Mouse (Mus musculus) cerebellum, adult 18-20 months (tissue): Measurements from ENCODE around the gene Tm4sf4.

Experiments
- DNase-seq, 2 experiments: peaks; one replicate each; pipeline ENCODE4 v3.0.0; 2021

Gene Tm4sf4

DNA sequence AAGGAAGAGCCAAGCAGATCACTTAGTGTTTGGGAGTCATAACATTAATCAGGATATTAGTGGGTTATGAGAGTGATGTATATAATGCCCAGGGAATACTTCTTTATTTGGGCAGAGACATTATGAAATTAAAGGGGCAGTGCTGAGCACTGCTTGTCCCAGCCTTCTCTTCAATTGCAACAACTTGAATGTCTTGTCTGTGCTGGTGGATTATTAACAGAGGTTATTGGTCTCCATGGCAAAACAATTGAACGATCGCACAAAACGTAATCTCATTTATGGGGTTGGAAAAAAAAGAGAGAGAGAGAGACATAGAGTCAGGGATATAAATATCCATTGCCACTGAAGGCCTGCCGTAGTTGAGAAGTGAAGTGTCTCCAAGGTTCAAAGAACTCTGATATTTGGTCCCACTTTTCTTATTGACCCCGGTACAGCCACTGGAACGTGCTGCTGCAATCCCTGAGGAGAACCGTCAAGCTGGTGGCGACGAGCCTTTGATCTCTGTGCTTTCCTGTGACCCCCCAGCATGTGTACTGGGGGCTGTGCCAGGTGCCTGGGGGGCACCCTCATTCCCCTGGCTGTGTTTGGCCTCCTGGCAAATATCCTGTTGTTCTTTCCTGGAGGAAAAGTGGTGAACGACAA is at the start of gene Tm4sf4:
Tm4sf4 (plus strand) TSS at position 226 of the 642 bp plus-strand sequence.
- no peak for DNase-seq

GRCm38 (mm10) chr3:57386423-57386822 is 38.7 kb upstream of the Tm4sf4 start:
- no peak for DNase-seq

DNA sequence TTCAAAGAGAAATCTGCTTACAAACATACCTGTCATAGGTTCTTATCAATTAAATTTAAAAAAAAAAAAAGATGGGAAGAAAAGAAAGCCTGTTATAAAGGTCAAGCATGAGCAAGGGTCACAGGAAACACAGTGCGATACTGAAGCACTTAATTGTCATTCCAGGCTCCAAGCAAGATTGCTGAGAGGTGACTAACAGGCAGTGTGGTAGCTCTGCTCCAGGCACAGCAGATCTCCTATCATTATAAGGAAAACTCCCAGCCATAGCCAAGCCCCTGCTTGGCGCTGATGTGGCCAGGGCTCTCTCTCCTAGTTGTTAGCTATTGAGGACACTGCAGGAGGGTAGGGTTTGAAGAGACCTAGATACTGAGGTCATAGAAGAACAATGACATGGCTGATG is 38.2 kb upstream of the Tm4sf4 start:
- DNase-seq, result no peak

DNA sequence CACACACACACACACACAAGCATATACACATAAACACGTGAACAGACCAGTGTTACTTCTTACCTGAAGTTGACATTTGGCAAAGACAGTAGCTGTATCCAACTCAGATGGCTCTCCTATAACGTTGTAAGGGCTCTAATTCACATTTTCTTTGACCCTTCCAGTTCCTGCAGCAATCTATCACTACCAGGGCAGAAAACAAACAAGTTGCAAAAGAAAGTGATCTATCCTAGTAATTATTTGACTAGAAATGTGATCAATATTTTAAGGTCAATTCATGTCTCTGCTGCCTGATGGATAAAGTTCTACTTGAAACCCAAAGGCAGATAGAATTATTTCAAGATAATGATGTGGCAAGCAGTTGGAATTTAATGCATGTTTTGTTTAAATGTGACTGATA is 37.5 kb upstream of the Tm4sf4 start:
- DNase-seq, result no peak

DNA sequence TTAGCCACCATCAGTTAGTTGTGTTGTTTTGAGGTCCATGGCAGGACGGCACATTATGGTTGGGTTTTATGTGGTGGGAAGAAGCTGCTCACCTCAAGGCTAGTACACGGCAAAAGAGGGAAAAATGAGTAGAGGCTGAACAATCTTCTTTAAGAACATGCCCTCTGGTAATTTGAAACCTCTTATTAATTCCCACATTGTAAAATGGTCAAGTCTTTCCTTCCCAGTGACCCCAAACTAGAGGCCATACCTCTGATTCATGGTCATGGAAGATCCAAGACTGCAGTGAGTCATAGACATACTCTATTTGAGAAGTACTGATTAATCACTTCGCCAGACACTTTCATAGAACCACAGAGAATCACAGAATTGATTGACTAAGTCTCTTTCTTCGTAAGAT is 13.6 kb upstream of the Tm4sf4 start:
- DNase-seq, result no peak

- DNase-seq, result no peak
These were observed 4.9 kb upstream of the Tm4sf4 start for GRCm38 (mm10) chr3:57420233-57420632.

- DNase-seq, result no peak
These were observed 4.5 kb upstream of the Tm4sf4 start for GRCm38 (mm10) chr3:57420660-57421059.

DNA sequence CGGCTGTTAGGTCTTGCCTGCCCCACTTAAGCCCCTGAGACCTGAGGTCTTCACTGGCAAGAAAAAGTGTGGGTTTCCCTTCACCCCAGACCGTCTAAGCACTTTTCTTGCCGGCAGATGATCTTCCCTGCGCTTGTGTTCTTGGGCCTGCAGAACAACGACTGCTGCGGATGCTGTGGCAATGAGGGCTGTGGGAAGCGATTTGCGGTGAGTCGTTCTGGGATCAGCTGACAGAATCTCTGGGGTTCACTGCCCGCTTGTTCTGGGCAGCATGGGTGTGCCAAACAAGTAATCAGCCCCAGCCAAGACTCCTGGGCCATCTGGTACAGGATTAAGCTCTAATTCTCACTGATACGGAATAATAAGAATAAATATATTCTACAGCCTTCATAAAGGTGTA is 1.2 kb downstream of the Tm4sf4 start:
- DNase-seq, result no peak

- DNase-seq, result no peak
These were observed 3.8 kb downstream of the Tm4sf4 start for GRCm38 (mm10) chr3:57428682-57429464.

DNA sequence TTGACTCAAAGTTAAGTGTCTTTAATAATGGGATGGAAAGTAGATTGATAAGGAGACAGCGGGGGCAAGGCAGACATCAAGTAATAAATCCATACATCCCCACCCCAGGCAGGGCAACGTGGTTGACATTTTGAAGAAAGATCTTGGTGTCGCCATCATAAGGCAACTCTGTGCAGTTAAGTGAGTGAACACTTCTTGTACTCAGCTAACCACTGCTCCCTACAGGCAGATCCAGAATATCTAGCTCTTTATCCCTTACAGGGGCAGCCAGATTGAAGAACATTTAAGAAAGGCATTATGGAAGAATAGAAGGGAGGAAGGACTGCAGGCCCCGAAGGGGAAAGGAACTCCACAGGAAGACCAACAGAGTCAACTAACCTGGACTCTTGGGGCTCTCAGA is 4.4 kb downstream of the Tm4sf4 start:
- no peak for DNase-seq

- no peak for DNase-seq
These were observed 6.6 kb downstream of the Tm4sf4 start for GRCm38 (mm10) chr3:57431706-57432105.

DNA sequence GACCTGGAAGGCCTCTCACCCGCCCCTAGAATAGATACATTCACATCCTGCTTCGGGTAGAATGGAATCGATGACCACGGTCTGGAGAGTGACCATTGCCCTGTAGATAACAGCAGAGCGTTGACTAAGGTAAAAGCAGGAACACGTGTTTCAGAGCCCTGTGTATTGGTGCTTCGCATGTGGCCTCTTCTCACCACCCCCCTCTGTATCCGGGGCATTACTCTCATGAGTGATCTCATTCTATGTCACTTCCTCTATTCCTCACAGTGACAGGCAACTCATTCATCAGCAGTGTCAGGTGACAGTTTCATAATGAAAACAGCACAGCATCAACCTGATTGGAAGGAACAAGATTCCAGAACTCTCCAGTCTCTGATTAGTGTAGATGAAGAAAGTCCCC is 10.2 kb downstream of the Tm4sf4 start:
- DNase-seq, result no peak

- DNase-seq, result no peak
These were observed 15.8 kb downstream of the Tm4sf4 start for GRCm38 (mm10) chr3:57440956-57441355.

GRCm38 (mm10) chr3:57445706-57446105 is 20.6 kb downstream of the Tm4sf4 start:
- no peak for DNase-seq

DNA sequence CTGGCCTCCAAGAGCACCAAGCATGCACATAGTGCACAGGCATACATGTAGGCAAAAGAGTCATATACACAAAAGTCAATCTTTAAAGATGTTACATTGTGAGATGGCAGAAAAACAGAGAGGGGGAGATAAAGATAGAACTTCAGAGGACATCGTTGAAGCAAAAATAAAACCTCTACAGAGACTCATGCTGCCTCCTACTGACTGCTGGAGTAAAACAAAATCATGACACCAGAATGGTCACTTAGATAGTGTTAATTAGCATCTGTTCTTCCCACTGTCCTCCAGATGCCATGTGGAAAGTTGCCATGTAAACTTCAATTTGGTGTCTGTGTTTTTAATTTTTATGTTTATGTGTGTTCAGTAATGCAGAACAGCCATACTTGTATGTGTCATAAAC is 22.8 kb downstream of the Tm4sf4 start:
- DNase-seq, result no peak

DNA sequence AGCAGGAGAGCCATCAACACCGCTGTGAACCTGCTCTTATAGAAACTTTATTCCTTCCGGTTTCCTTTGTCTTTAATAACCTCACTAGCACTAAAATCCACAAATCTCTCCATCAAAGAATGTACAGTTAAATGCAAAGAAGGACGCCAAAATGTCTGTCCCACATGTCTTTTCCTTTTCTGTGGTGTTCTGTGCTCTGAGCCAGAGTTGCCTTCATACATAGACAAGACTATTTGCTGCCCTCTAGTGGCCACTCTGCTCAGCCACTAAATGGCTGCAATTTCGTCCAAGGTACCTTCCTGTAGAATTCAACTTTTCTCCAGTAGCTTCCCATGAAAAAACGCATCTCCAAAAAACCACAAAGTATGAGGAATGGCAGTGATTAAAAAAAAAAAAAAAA is 23.3 kb downstream of the Tm4sf4 start:
- DNase-seq, result peak; percentile 42 to 61

DNA sequence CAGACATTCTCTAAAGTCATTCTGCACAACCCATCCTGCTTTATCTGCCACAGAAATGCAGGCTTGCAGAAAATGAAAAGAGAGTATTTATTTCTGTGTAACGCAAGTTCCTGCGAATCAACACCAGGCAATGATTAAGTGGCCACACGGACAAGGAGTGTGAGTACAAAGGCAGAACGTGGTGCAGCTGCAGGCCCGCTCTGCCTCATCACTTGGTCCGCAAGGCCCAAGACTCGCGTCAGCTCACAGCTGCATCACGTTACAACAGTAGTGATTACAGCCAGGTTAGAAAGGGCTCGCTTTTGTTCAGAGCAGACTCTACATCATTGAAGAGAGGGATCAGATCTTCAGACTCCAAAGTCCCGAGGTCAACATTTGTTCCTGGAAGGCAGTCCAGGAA is 33.5 kb downstream of the Tm4sf4 start:
- no peak for DNase-seq

DNA sequence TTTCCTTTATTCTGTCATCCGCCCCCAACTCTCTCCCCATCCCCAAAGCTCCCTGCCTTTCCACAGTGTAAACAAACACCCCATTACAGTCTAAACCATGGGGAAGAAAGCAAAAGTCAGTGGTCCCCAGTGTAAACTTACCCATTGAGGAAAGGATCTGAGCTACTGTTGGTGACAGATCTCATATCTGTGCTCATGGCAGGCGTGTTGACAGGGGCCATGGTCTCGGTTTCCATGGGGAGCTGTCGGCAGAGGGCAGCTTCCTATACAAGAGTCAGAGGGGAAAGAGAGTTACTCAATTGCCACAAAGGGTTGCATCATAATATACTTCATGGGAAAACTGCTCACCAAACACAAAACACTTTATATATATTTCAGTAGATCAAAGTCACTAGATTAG is 38.2 kb downstream of the Tm4sf4 start:
- no peak for DNase-seq

DNA sequence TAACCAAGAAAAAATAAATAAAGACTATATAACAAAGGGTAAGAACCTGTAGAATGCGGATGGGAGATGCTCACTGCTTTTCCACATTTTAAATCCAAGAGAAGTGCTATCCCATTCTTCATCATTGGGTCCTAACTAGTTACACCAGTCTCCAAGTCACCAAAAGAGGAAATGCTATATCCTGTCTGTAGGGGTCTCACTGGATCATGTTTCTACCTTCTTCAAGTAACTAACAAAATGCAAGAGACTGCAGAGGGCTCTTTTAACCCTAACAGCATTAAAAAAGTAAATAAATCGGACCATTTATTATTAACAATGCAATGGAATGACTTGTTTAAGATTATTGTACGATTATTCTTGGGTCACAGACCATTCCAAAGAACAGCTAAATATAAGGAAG is 41.2 kb downstream of the Tm4sf4 start:
- no peak for DNase-seq

DNA sequence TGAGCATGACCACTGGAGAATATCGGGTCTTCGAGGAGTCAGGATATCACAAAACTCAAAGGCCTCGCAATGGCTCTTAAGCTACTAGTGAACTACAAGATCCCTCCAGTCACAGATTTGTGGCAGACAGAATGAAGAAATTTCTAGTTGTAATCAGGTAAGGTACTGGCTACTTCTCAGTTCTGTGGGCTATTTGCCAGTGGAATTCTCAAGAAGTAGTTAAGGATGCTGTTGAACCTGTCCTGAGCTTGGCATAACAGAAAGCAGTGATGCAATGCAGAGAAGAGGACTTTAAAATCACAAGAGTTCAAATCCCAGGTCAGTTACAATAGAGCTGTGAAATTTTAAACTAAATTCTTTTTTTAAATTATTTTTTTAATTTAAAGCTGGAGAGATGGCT is 44.2 kb downstream of the Tm4sf4 start:
- no peak for DNase-seq

- peak in 1 of 2 experiments; percentile 10 for DNase-seq
These were observed 45.2 kb downstream of the Tm4sf4 start for GRCm38 (mm10) chr3:57470326-57470725.

- no peak for DNase-seq
These were observed 46.0 kb downstream of the Tm4sf4 start for GRCm38 (mm10) chr3:57470981-57471601.

GRCm38 (mm10) chr3:57472407-57472806 is 47.3 kb downstream of the Tm4sf4 start:
- no peak for DNase-seq

GRCm38 (mm10) chr3:57474421-57474820 is 49.3 kb downstream of the Tm4sf4 start:
- DNase-seq, result no peak
